Mouse (Mus musculus): ENCODE measurements around the gene Znrd1as. TPM values are rescaled to one million over a fixed set of nuclear protein-coding genes. Genes with fewer than 3 reads are reported as not detected.

The Znrd1as gene
- polyA plus RNA-seq, 1 experiment from 2014 or later, result 7.8 TPM

GRCm38 (mm10) chr17:36943691-36944090, 14.7 kb upstream of the Znrd1as start:
- ATAC-seq (ENCODE audit: insufficient number of reproducible peaks, low FRiP score, low TSS enrichment, low read depth), result no peak
- Histone ChIP-seq H3K27ac (replicated peaks; ENCODE audit: low read depth, low read length) (no peak overlapping the region), H3K4me1 (ENCODE audit: control insufficient read depth, insufficient read depth, low read length) (peaks cover 12% of the 10 kb centered on the region), H3K27me3 (ENCODE audit: control insufficient read depth, insufficient read depth, low read length) (peaks cover 38% of the 10 kb centered on the region), H3K9me3 (ENCODE audit: control insufficient read depth, low read length) (no peaks in the 10 kb centered on the region), H3K9ac (ENCODE audit: low read length) (no peak overlapping the region), H3K4me2 (ENCODE audit: low read depth, severe bottlenecking) (0 out of 2 replicates have a peak overlapping the region, but pooled peaks have one; percentile 67), H3K36me3 (ENCODE audit: control insufficient read depth, insufficient read depth, low read length) (no peaks in the 10 kb centered on the region), H3K4me3 (ENCODE audit: low read depth, low read length) (no peak overlapping the region)
- 19% methylated on average over 5 of the region's 5 CpGs for WGBS
- no peak for DNase-seq (ENCODE audit: low spot score)

GRCm38 (mm10) chr17:36944121-36944775, 14.1 kb upstream of the Znrd1as start:
- H3K27me3 ChIP-seq (ENCODE audit: control insufficient read depth, insufficient read depth, low read length), result peaks cover 38% of the 10 kb centered on the region

GRCm38 (mm10) chr17:36947051-36947819, 11.2 kb upstream of the Znrd1as start:
- ATAC-seq (ENCODE audit: insufficient number of reproducible peaks, low FRiP score, low TSS enrichment, low read depth) (peak; percentile 40), DNase-seq (ENCODE audit: low spot score) (peak; percentile 68)
- Histone ChIP-seq H3K4me3 (ENCODE audit: low read depth, low read length) (peak overlapping the region; percentile 42), H3K4me1 (ENCODE audit: control insufficient read depth, insufficient read depth, low read length) (peaks cover 14% of the 10 kb centered on the region), H3K9ac (ENCODE audit: low read length) (peak overlapping the region; percentile 70), H3K27ac (replicated peaks; ENCODE audit: low read depth, low read length) (no peak overlapping the region), H3K9me3 (ENCODE audit: control insufficient read depth, low read length) (no peaks in the 10 kb centered on the region), H3K36me3 (ENCODE audit: control insufficient read depth, insufficient read depth, low read length) (no peaks in the 10 kb centered on the region), H3K4me2 (ENCODE audit: low read depth, severe bottlenecking) (peak overlapping the region; percentile 94), H3K27me3 (ENCODE audit: control insufficient read depth, insufficient read depth, low read length) (peaks cover 29% of the 10 kb centered on the region)
- WGBS, result 2% methylated on average over 62 of the region's 62 CpGs

More at GRCm38 (mm10) chr17:36944121-36944775, 14.1 kb upstream of the Znrd1as start:
- Histone ChIP-seq H3K4me2 (ENCODE audit: low read depth, severe bottlenecking) (no peak overlapping the region), H3K36me3 (ENCODE audit: control insufficient read depth, insufficient read depth, low read length) (no peaks in the 10 kb centered on the region), H3K27ac (replicated peaks; ENCODE audit: low read depth, low read length) (no peak overlapping the region), H3K4me1 (ENCODE audit: control insufficient read depth, insufficient read depth, low read length) (peaks cover 12% of the 10 kb centered on the region), H3K4me3 (ENCODE audit: low read depth, low read length) (no peak overlapping the region), H3K9me3 (ENCODE audit: control insufficient read depth, low read length) (no peaks in the 10 kb centered on the region), H3K9ac (ENCODE audit: low read length) (no peak overlapping the region)
- peak; percentile 52; the same call in 1 of the 2 replicates for ATAC-seq (ENCODE audit: insufficient number of reproducible peaks, low FRiP score, low TSS enrichment, low read depth)
- 3% methylated on average over 9 of the region's 9 CpGs for WGBS
- peak; percentile 60 for DNase-seq (ENCODE audit: low spot score)

GRCm38 (mm10) chr17:36948286-36948685, 10.1 kb upstream of the Znrd1as start:
- Histone ChIP-seq H3K27ac (replicated peaks; ENCODE audit: low read depth, low read length) (no peak overlapping the region), H3K4me1 (ENCODE audit: control insufficient read depth, insufficient read depth, low read length) (peaks cover 10% of the 10 kb centered on the region), H3K27me3 (ENCODE audit: control insufficient read depth, insufficient read depth, low read length) (peaks cover 19% of the 10 kb centered on the region), H3K4me3 (ENCODE audit: low read depth, low read length) (no peak overlapping the region), H3K4me2 (ENCODE audit: low read depth, severe bottlenecking) (no peak overlapping the region), H3K9ac (ENCODE audit: low read length) (no peak overlapping the region), H3K9me3 (ENCODE audit: control insufficient read depth, low read length) (no peaks in the 10 kb centered on the region), H3K36me3 (ENCODE audit: control insufficient read depth, insufficient read depth, low read length) (no peaks in the 10 kb centered on the region)
- WGBS, result 94% methylated on average over 1 of the region's 1 CpGs
- no peak for DNase-seq (ENCODE audit: low spot score)
- no peak for ATAC-seq (ENCODE audit: insufficient number of reproducible peaks, low FRiP score, low TSS enrichment, low read depth)

GRCm38 (mm10) chr17:36949265-36949664, 9.1 kb upstream of the Znrd1as start:
- Histone ChIP-seq H3K36me3 (ENCODE audit: control insufficient read depth, insufficient read depth, low read length) (no peaks in the 10 kb centered on the region), H3K9ac (ENCODE audit: low read length) (no peak overlapping the region), H3K4me1 (ENCODE audit: control insufficient read depth, insufficient read depth, low read length) (peaks cover 5% of the 10 kb centered on the region; the same call in 1 of the 2 replicates), H3K27ac (replicated peaks; ENCODE audit: low read depth, low read length) (no peak overlapping the region), H3K4me2 (ENCODE audit: low read depth, severe bottlenecking) (no peak overlapping the region), H3K4me3 (ENCODE audit: low read depth, low read length) (no peak overlapping the region), H3K27me3 (ENCODE audit: control insufficient read depth, insufficient read depth, low read length) (peaks cover 15% of the 10 kb centered on the region), H3K9me3 (ENCODE audit: control insufficient read depth, low read length) (no peaks in the 10 kb centered on the region)
- DNase-seq (ENCODE audit: low spot score) (no peak), ATAC-seq (ENCODE audit: insufficient number of reproducible peaks, low FRiP score, low TSS enrichment, low read depth) (no peak)
- 94% methylated on average over 8 of the region's 8 CpGs for WGBS

- Histone ChIP-seq H3K9ac (ENCODE audit: low read length) (peak within 1 kb of the TSS; percentile 59), H3K4me3 (ENCODE audit: low read depth, low read length) (peak within 1 kb of the TSS; percentile 56), H3K4me1 (ENCODE audit: control insufficient read depth, insufficient read depth, low read length) (0 out of 2 replicates have a peak, but pooled peaks cover 2% of the 10 kb centered on the region), H3K4me2 (ENCODE audit: low read depth, severe bottlenecking) (peak within 1 kb of the TSS; percentile 66), H3K9me3 (ENCODE audit: control insufficient read depth, low read length) (no peaks in the 10 kb centered on the region), H3K27ac (replicated peaks; ENCODE audit: low read depth, low read length) (no peak within 1 kb of the TSS), H3K36me3 (ENCODE audit: control insufficient read depth, insufficient read depth, low read length) (no peaks in the 10 kb centered on the region), H3K27me3 (ENCODE audit: control insufficient read depth, insufficient read depth, low read length) (peaks cover 1% of the 10 kb centered on the region; the same call in 1 of the 2 replicates)
- ATAC-seq (ENCODE audit: insufficient number of reproducible peaks, low FRiP score, low TSS enrichment, low read depth), result peak; percentile 93
- DNase-seq (ENCODE audit: low spot score), result peak; percentile 96
- 3% methylated on average over 36 of the region's 36 CpGs for WGBS
These were observed 7.1 kb upstream of the Znrd1as start, which contains the start of gene Ppp1r11 for GRCm38 (mm10) chr17:36950981-36951947. Ppp1r11 (minus strand) TSS chr17:36951741.

GRCm38 (mm10) chr17:36952631-36953030, 5.8 kb upstream of the Znrd1as start:
- Histone ChIP-seq H3K27ac (replicated peaks; ENCODE audit: low read depth, low read length) (no peak overlapping the region), H3K4me1 (ENCODE audit: control insufficient read depth, insufficient read depth, low read length) (peaks cover 5% of the 10 kb centered on the region; the same call in 1 of the 2 replicates), H3K36me3 (ENCODE audit: control insufficient read depth, insufficient read depth, low read length) (no peaks in the 10 kb centered on the region), H3K27me3 (ENCODE audit: control insufficient read depth, insufficient read depth, low read length) (no peaks in the 10 kb centered on the region), H3K4me2 (ENCODE audit: low read depth, severe bottlenecking) (no peak overlapping the region), H3K4me3 (ENCODE audit: low read depth, low read length) (no peak overlapping the region), H3K9ac (ENCODE audit: low read length) (no peak overlapping the region), H3K9me3 (ENCODE audit: control insufficient read depth, low read length) (no peaks in the 10 kb centered on the region)
- 92% methylated on average over 2 of the region's 2 CpGs for WGBS
- ATAC-seq (ENCODE audit: insufficient number of reproducible peaks, low FRiP score, low TSS enrichment, low read depth), result no peak
- DNase-seq (ENCODE audit: low spot score), result no peak

GRCm38 (mm10) chr17:36953062-36953461, 5.3 kb upstream of the Znrd1as start:
- no peaks in the 10 kb centered on the region for H3K36me3 ChIP-seq (ENCODE audit: control insufficient read depth, insufficient read depth, low read length)
- H3K4me3 ChIP-seq (ENCODE audit: low read depth, low read length), result no peak overlapping the region
- WGBS, result 75% methylated on average over 1 of the region's 1 CpGs
- H3K4me2 ChIP-seq (ENCODE audit: low read depth, severe bottlenecking), result no peak overlapping the region
- peaks cover 6% of the 10 kb centered on the region; the same call in 1 of the 2 replicates for H3K4me1 ChIP-seq (ENCODE audit: control insufficient read depth, insufficient read depth, low read length)
- DNase-seq (ENCODE audit: low spot score), result no peak
- no peaks in the 10 kb centered on the region for H3K27me3 ChIP-seq (ENCODE audit: control insufficient read depth, insufficient read depth, low read length)
- ATAC-seq (ENCODE audit: insufficient number of reproducible peaks, low FRiP score, low TSS enrichment, low read depth), result no peak
- H3K9ac ChIP-seq (ENCODE audit: low read length), result no peak overlapping the region
- no peak overlapping the region for H3K27ac ChIP-seq (replicated peaks; ENCODE audit: low read depth, low read length)
- H3K9me3 ChIP-seq (ENCODE audit: control insufficient read depth, low read length), result no peaks in the 10 kb centered on the region

All from limb, embryonic 11.5 days (tissue).